Mouse (Mus musculus): ENCODE data around the gene Luc7l.

DNA sequence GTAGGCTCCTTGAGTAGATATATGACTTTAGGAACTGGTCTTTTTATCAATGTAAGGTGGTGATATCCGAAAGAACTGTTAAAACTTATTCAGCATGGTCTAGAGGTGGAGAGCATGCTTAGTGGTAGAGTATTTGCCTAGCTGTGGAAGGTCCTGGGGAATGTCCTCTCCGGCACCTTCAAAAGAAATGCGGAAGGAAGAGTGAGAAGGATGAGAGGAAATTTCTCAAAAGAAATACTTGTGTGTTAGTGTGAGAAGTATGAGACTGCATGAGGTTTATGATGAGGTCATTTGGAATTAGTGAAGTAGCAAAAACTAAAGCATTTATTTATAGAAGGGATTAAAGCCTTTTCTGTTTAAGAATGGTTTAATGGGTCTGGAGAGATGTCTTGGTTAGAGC, 9.7 kb downstream of the Luc7l start:
- no peak for TF ChIP-seq GATA1 (IDR thresholded peaks at IDR 0.05; ENCODE audit: borderline replicate concordance, low read length)
- TF ChIP-seq CTCF (IDR thresholded peaks at IDR 0.05; ENCODE audit: low read depth, low read length) = no peak

Measured in G1E (cell line).